In the genomic region with DNA sequence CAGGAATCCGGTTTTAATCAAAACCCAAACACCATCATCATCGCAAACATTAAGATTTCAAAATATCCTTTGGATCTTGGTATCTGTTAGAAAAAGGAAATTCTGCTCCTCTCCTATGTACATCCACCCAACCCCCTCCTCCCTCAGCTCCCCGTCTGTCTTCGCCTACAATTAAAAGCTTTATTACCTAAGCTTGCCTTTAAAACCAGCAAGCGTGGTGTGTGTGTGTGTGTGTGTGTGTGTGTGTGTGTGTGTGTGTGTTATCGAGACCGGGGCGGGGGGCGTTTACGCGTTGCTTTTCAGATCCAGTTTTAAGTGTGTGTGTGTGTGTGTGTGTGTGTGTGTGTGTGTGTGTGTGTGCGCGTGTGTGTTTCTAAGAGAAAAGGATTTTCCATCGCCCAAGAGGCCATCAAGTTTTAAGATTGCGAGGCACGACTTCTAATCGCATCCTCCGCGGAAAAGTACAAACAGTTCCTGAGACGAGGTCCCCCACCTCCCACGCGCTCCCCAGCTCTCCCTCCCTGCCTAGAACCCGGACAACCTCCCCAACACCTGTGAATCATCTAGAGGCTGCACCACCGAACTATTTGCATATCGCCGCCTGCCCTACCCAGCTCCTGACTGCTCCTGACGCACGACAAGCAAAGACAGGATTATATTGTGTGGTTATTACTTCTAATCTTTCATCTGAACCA, we compare ENCODE assay signal across 9 mouse cellular contexts. TPM values are rescaled to one million over a fixed set of nuclear protein-coding genes. Genes with fewer than 3 reads are reported as not detected.
DNase-seq lines count a peak whose midpoint lies in the region; ATAC-seq and TF ChIP-seq lines count a peak whose summit lies in the region.
"Had no signal": no experiment of that assay in that cellular context is flagged by ENCODE, and none has a peak within 500 bp of the region (broad histone marks: within the 10 kb centered on the region; RNA-seq: fewer than 3 reads in every experiment).

No protein-coding gene starts in this region.

- peak; percentile 31 for ATAC-seq in hindbrain, embryonic 16.5 days
- no peak for ATAC-seq in limb, embryonic 15.5 days (ENCODE audit: insufficient number of reproducible peaks, low FRiP score, low TSS enrichment, low read depth)

- TF ChIP-seq POLR2A in small intestine, adult 2 months (IDR thresholded peaks at IDR 0.05; ENCODE audit: low read depth, low read length), result no peak
- TF ChIP-seq POLR2A in thymus, adult 2 months (IDR thresholded peaks at IDR 0.05; ENCODE audit: control insufficient read depth, extremely low read depth, insufficient read depth, low read length, poor library complexity), result no peak

- no peaks in the 10 kb centered on the region for H3K36me3 ChIP-seq in hindbrain, embryonic 16.5 days (ENCODE audit: control insufficient read depth, insufficient read depth, low read length)
- no peaks in the 10 kb centered on the region for H3K36me3 ChIP-seq in limb, embryonic 15.5 days
- no peaks in the 10 kb centered on the region for H3K36me3 ChIP-seq in small intestine, adult 2 months (ENCODE audit: control insufficient read depth, insufficient read depth, low read length)
- no peaks in the 10 kb centered on the region for H3K36me3 ChIP-seq in thymus, adult 2 months (ENCODE audit: control insufficient read depth, insufficient read depth, low read length)

- no peak for TF ChIP-seq CTCF in small intestine, adult 2 months (IDR thresholded peaks at IDR 0.05; ENCODE audit: extremely low read depth, insufficient read length, insufficient replicate concordance, low read depth, low read length)
- no peak for TF ChIP-seq CTCF in thymus, adult 2 months (IDR thresholded peaks at IDR 0.05; ENCODE audit: borderline replicate concordance, control insufficient read depth, extremely low read depth, insufficient read depth, low read length, poor library complexity)

- peak overlapping the region; percentile 44 for H3K27ac ChIP-seq in hindbrain, embryonic 16.5 days (ENCODE audit: low read depth, low read length)
- no peak overlapping the region for H3K27ac ChIP-seq in limb, embryonic 15.5 days
- H3K27ac ChIP-seq in small intestine, adult 2 months (ENCODE audit: insufficient read depth, low read depth, low read length), result no peak overlapping the region
- no peak overlapping the region for H3K27ac ChIP-seq in thymus, adult 2 months (ENCODE audit: control insufficient read depth, insufficient read depth, low read length)

- H3K4me1 ChIP-seq in hindbrain, embryonic 16.5 days (ENCODE audit: control insufficient read depth, insufficient read depth, low read depth, low read length), result peaks cover 3% of the 10 kb centered on the region
- H3K4me1 ChIP-seq in limb, embryonic 15.5 days, result peaks cover 15% of the 10 kb centered on the region
- peaks cover 5% of the 10 kb centered on the region; the same call in 1 of the 2 replicates for H3K4me1 ChIP-seq in small intestine, adult 2 months (ENCODE audit: control insufficient read depth, insufficient read depth, insufficient read length, low read length)
- H3K4me1 ChIP-seq in thymus, adult 2 months (replicated peaks; ENCODE audit: control insufficient read depth, insufficient read depth, low read length), result no peaks in the 10 kb centered on the region

- H3K9ac ChIP-seq in hindbrain, embryonic 16.5 days (ENCODE audit: low read depth, low read length), result peak overlapping the region; percentile 56
- no peak overlapping the region for H3K9ac ChIP-seq in limb, embryonic 15.5 days

- H3K9me3 ChIP-seq in hindbrain, embryonic 16.5 days (ENCODE audit: control insufficient read depth, low read length), result no peaks in the 10 kb centered on the region
- H3K9me3 ChIP-seq in limb, embryonic 15.5 days, result no peaks in the 10 kb centered on the region

- no peaks in the 10 kb centered on the region for H3K27me3 ChIP-seq in hindbrain, embryonic 16.5 days (replicated peaks; ENCODE audit: control insufficient read depth, insufficient read depth, low read length)
- peaks cover 18% of the 10 kb centered on the region for H3K27me3 ChIP-seq in limb, embryonic 15.5 days
- peaks cover 2% of the 10 kb centered on the region for H3K27me3 ChIP-seq in small intestine, adult 2 months (ENCODE audit: control insufficient read depth, insufficient read depth, low read length)
- H3K27me3 ChIP-seq in thymus, adult 2 months (ENCODE audit: control insufficient read depth, insufficient read depth, low read length), result no peaks in the 10 kb centered on the region

- peak overlapping the region; percentile 69 for H3K4me2 ChIP-seq in hindbrain, embryonic 16.5 days (ENCODE audit: low read length)
- H3K4me2 ChIP-seq in limb, embryonic 15.5 days, result peak overlapping the region; percentile 26; the same call in 1 of the 2 replicates

- 3% methylated on average over 26 of the region's 28 CpGs for WGBS in hindbrain, embryonic 16.5 days
- 3% methylated on average over 21 of the region's 28 CpGs for WGBS in limb, embryonic 15.5 days
- WGBS in small intestine, adult 2 months, result 7% methylated on average over 28 of the region's 28 CpGs
- 11% methylated on average over 26 of the region's 28 CpGs for WGBS in thymus, adult 2 months

- peak; percentile 54 for DNase-seq in urinary bladder, postnatal 14 days (ENCODE audit: low spot score)
- no peak for DNase-seq in urinary bladder, postnatal 10 days (ENCODE audit: low spot score)
- DNase-seq in embryo, embryonic 11.5 days (ENCODE audit: low read depth, low spot score), result peak; percentile 2
- DNase-seq in spleen, adult 18-20 months, result no peak
- DNase-seq in thymus, adult 2 months, result no peak

- H3K4me3 ChIP-seq in hindbrain, embryonic 16.5 days (ENCODE audit: low read length), result peak overlapping the region; percentile 81
- H3K4me3 ChIP-seq in limb, embryonic 15.5 days, result no peak overlapping the region
- H3K4me3 ChIP-seq in small intestine, adult 2 months (ENCODE audit: low read depth, low read length), result peak overlapping the region; percentile 29
- no peak overlapping the region for H3K4me3 ChIP-seq in thymus, adult 2 months (ENCODE audit: control insufficient read depth, insufficient read depth, low read length)
- H3K4me3 ChIP-seq: megakaryocyte, embryonic 14.5 days had no signal

RNA-seq across cellular contexts. Expression of gene Snap25, which starts 1.4 kb away (rescaled TPM):
- polyA plus RNA-seq in hindbrain, embryonic 16.5 days (2015; fragmentation: Nextera tagmentation; extraction: Ambion mirVana), result 326 and 328 TPM in 2 replicates
- 0.41 and 0.65 TPM in 2 replicates for polyA plus RNA-seq in limb, embryonic 15.5 days (2015; fragmentation: Nextera tagmentation; extraction: Ambion mirVana)
- polyA plus RNA-seq in small intestine, adult 2 months (2012; rRNA removed), result 1.0 and 1.2 TPM in 2 replicates
- polyA plus RNA-seq in thymus, adult 2 months (2012; rRNA removed), result 0.08 TPM in 1 of 2 replicates, not detected in the other

Comparison
In these comparisons a context has a peak if more than half of its experiments do, and no peak if none do; other contexts are left out.
1. DNase-seq: peak in urinary bladder, postnatal 14 days (single experiment) and embryo, embryonic 11.5 days (single experiment); none in urinary bladder, postnatal 10 days (single experiment), spleen, adult 18-20 months (0 of 2) and thymus, adult 2 months (single experiment).
2. H3K4me3 ChIP-seq: peak in hindbrain, embryonic 16.5 days (single experiment) and small intestine, adult 2 months (single experiment); none in limb, embryonic 15.5 days (single experiment) and thymus, adult 2 months (single experiment).
3. RNA of gene Snap25, which starts 1.4 kb away (polyA plus RNA-seq): 326 to 328 TPM in hindbrain, embryonic 16.5 days; 1.0 to 1.2 TPM in small intestine, adult 2 months, 0.41 to 0.65 TPM in limb, embryonic 15.5 days and 0.08 TPM in thymus, adult 2 months; every median in the first group is over 100 times any median in the second.